Mouse (Mus musculus) bone marrow macrophage, adult 2 months (primary cell): Measurements from ENCODE around the gene Ulk3.

Experiments used
- CTCF ChIP-seq: IDR thresholded peaks from 2 replicates; pipeline ENCODE4 v1.5.1; 2012; ENCODE audit warnings: low read depth, mild to moderate bottlenecking, low read length, moderate library complexity
- POLR2A ChIP-seq: IDR thresholded peaks from 2 replicates; pipeline ENCODE4 v1.6.1; 2012; ENCODE audit warnings: mild to moderate bottlenecking, low read depth, low read length, borderline replicate concordance

DNA sequence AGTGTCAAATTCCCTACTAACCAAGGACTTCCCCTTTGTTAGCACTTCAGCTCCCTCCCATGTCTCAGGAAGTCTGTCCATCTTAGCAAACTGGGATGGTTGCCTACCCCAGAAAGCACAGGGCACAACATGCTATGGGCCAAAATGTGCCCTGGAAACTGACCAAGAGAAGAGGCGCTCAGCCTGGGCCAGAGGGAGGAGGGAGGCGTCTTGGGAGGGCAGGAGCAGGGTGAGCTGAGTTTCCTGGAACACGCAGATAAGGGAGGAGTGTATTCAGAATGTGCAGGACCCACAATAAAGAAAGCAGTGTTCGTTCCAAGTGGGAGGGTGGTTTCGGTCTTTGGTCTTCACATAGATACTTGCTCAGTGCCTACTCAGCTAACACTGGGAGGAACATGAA lies 42.0 kb upstream of the Ulk3 start:
- TF ChIP-seq POLR2A (no peak), CTCF (no peak)
